Mouse (Mus musculus): Measurements from ENCODE around the gene Leng9. TPM values are rescaled to one million over a fixed set of nuclear protein-coding genes. Genes with fewer than 3 reads are reported as not detected.

Leng9 gene
- polyA plus RNA-seq, 1 experiment = 11.5 TPM

- H3K4me1 ChIP-seq (replicated peaks; ENCODE audit: control insufficient read depth, insufficient read depth, low read length) = peaks cover 6% of the 10 kb centered on the region
- DNase-seq = no peak
- H3K27me3 ChIP-seq (ENCODE audit: control insufficient read depth, insufficient read depth, low read length) = peaks cover 3% of the 10 kb centered on the region; the same call in 1 of the 2 replicates
- WGBS = 96% methylated on average over 10 of the region's 10 CpGs
- H3K27ac ChIP-seq (ENCODE audit: control insufficient read depth, insufficient read depth, low read length) = no peak overlapping the region
- H3K4me3 ChIP-seq (ENCODE audit: control insufficient read depth, insufficient read depth, low read length) = no peak overlapping the region
- TF ChIP-seq CTCF (IDR thresholded peaks at IDR 0.05; ENCODE audit: borderline replicate concordance, control insufficient read depth, extremely low read depth, insufficient read depth, low read length, poor library complexity) (no peak), POLR2A (IDR thresholded peaks at IDR 0.05; ENCODE audit: control insufficient read depth, extremely low read depth, insufficient read depth, low read length, poor library complexity) (no peak)
- H3K36me3 ChIP-seq (ENCODE audit: control insufficient read depth, insufficient read depth, low read length) = no peaks in the 10 kb centered on the region
Observed at GRCm38 (mm10) chr7:4122783-4123182, 27.4 kb downstream of the Leng9 start.

- WGBS = 72% methylated on average over 11 of the region's 11 CpGs
- H3K4me1 ChIP-seq (replicated peaks; ENCODE audit: control insufficient read depth, insufficient read depth, low read length) = peaks cover 6% of the 10 kb centered on the region
- H3K27ac ChIP-seq (ENCODE audit: control insufficient read depth, insufficient read depth, low read length) = no peak overlapping the region
- H3K27me3 ChIP-seq (ENCODE audit: control insufficient read depth, insufficient read depth, low read length) = peaks cover 3% of the 10 kb centered on the region; the same call in 1 of the 2 replicates
- no peaks in the 10 kb centered on the region for H3K36me3 ChIP-seq (ENCODE audit: control insufficient read depth, insufficient read depth, low read length)
- no peak for DNase-seq
- no peak overlapping the region for H3K4me3 ChIP-seq (ENCODE audit: control insufficient read depth, insufficient read depth, low read length)
- TF ChIP-seq POLR2A (IDR thresholded peaks at IDR 0.05; ENCODE audit: control insufficient read depth, extremely low read depth, insufficient read depth, low read length, poor library complexity) = no peak
Observed at GRCm38 (mm10) chr7:4122076-4122768, 28.0 kb downstream of the Leng9 start.

GRCm38 (mm10) chr7:4119976-4120921 is 29.9 kb downstream of the Leng9 start:
- no peak for DNase-seq
- WGBS = 52% methylated on average over 19 of the region's 19 CpGs
- Histone ChIP-seq H3K4me1 (replicated peaks; ENCODE audit: control insufficient read depth, insufficient read depth, low read length) (peaks cover 6% of the 10 kb centered on the region), H3K36me3 (ENCODE audit: control insufficient read depth, insufficient read depth, low read length) (no peaks in the 10 kb centered on the region), H3K4me3 (ENCODE audit: control insufficient read depth, insufficient read depth, low read length) (no peak overlapping the region), H3K27ac (ENCODE audit: control insufficient read depth, insufficient read depth, low read length) (no peak overlapping the region), H3K27me3 (ENCODE audit: control insufficient read depth, insufficient read depth, low read length) (peaks cover 3% of the 10 kb centered on the region; the same call in 1 of the 2 replicates)
- TF ChIP-seq CTCF (IDR thresholded peaks at IDR 0.05; ENCODE audit: borderline replicate concordance, control insufficient read depth, extremely low read depth, insufficient read depth, low read length, poor library complexity) (no peak), POLR2A (IDR thresholded peaks at IDR 0.05; ENCODE audit: control insufficient read depth, extremely low read depth, insufficient read depth, low read length, poor library complexity) (no peak)

DNA sequence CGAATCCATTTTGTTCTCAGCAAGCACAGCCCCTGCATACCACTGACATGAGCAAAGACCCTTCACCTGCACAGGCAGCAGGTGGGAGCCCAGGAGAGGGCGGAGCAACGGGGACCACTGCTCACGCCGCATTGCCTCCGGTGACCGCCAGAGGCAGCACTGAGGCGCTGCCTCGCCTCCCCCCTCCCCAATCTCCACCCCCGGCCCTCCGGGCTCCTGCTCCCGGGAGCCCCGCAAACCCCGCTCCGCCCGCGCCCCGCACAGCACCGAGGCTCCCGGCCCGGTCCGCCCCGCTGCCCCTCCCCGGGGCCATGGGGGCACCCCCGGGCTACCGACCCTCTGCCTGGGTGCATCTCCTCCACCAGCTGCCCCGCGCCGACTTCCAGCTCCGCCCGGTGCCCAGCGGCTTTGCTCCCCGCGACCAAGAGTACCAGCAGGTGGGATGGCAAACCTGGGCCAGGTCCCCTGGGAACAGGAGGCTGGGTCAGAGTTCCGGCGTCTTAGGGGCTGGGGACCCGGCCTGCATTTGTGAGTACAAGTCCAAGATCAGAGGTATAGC is 30.8 kb downstream of the Leng9 start, which contains the start of gene Ttyh1:
Ttyh1 (plus strand) TSS at position 65 of the 559 bp plus-strand sequence.
- 4% methylated on average over 37 of the region's 37 CpGs for WGBS
- no peaks in the 10 kb centered on the region for H3K36me3 ChIP-seq (ENCODE audit: control insufficient read depth, insufficient read depth, low read length)
- H3K27me3 ChIP-seq (ENCODE audit: control insufficient read depth, insufficient read depth, low read length) = peaks cover 3% of the 10 kb centered on the region; the same call in 1 of the 2 replicates
- peaks cover 3% of the 10 kb centered on the region for H3K4me1 ChIP-seq (replicated peaks; ENCODE audit: control insufficient read depth, insufficient read depth, low read length)
- H3K27ac ChIP-seq (ENCODE audit: control insufficient read depth, insufficient read depth, low read length) = no peak within 1 kb of the TSS
- H3K4me3 ChIP-seq (ENCODE audit: control insufficient read depth, insufficient read depth, low read length) = no peak within 1 kb of the TSS
- peak; percentile 49 for DNase-seq
- TF ChIP-seq POLR2A (IDR thresholded peaks at IDR 0.05; ENCODE audit: control insufficient read depth, extremely low read depth, insufficient read depth, low read length, poor library complexity) (no peak), CTCF (IDR thresholded peaks at IDR 0.05; ENCODE audit: borderline replicate concordance, control insufficient read depth, extremely low read depth, insufficient read depth, low read length, poor library complexity) (peak; percentile 89)

- WGBS = 79% methylated on average over 8 of the region's 8 CpGs
- no peak overlapping the region for H3K27ac ChIP-seq (ENCODE audit: control insufficient read depth, insufficient read depth, low read length)
- peaks cover 3% of the 10 kb centered on the region; the same call in 1 of the 2 replicates for H3K27me3 ChIP-seq (ENCODE audit: control insufficient read depth, insufficient read depth, low read length)
- no peak for TF ChIP-seq POLR2A (IDR thresholded peaks at IDR 0.05; ENCODE audit: control insufficient read depth, extremely low read depth, insufficient read depth, low read length, poor library complexity)
- no peak for TF ChIP-seq CTCF (IDR thresholded peaks at IDR 0.05; ENCODE audit: borderline replicate concordance, control insufficient read depth, extremely low read depth, insufficient read depth, low read length, poor library complexity)
- H3K4me1 ChIP-seq (replicated peaks; ENCODE audit: control insufficient read depth, insufficient read depth, low read length) = no peaks in the 10 kb centered on the region
- no peaks in the 10 kb centered on the region for H3K36me3 ChIP-seq (ENCODE audit: control insufficient read depth, insufficient read depth, low read length)
- no peak overlapping the region for H3K4me3 ChIP-seq (ENCODE audit: control insufficient read depth, insufficient read depth, low read length)
- no peak for DNase-seq
Observed at GRCm38 (mm10) chr7:4117050-4117814, 32.9 kb downstream of the Leng9 start.

All from thymus, adult 2 months (tissue).